Mouse (Mus musculus): Measurements from ENCODE around the gene Fxyd5.

The Fxyd5 gene

GRCm38 (mm10) chr7:31042431-31042910 is at the start of gene Fxyd5:
Gene Fxyd5, minus strand, starts transcription at chr7:31042481.
- DNase-seq = no peak

GRCm38 (mm10) chr7:31089721-31090120 is 47.4 kb upstream of the Fxyd5 start:
- DNase-seq = no peak

- no peak for DNase-seq
These were observed 45.9 kb upstream of the Fxyd5 start for GRCm38 (mm10) chr7:31088206-31088605.

- no peak for DNase-seq
These were observed 45.0 kb upstream of the Fxyd5 start for GRCm38 (mm10) chr7:31087262-31087661.

GRCm38 (mm10) chr7:31086175-31086755 is 44.0 kb upstream of the Fxyd5 start:
- no peak for DNase-seq

- DNase-seq = no peak
These were observed 42.9 kb upstream of the Fxyd5 start for GRCm38 (mm10) chr7:31085171-31085570.

- no peak for DNase-seq
These were observed 41.9 kb upstream of the Fxyd5 start for GRCm38 (mm10) chr7:31084140-31084539.

- no peak for DNase-seq
These were observed 40.7 kb upstream of the Fxyd5 start for GRCm38 (mm10) chr7:31082831-31083588.

- no peak for DNase-seq
These were observed 39.8 kb upstream of the Fxyd5 start for GRCm38 (mm10) chr7:31082106-31082505.

- DNase-seq = no peak
These were observed 38.8 kb upstream of the Fxyd5 start for GRCm38 (mm10) chr7:31081106-31081505.

- no peak for DNase-seq
These were observed 38.3 kb upstream of the Fxyd5 start for GRCm38 (mm10) chr7:31080611-31081010.

- no peak for DNase-seq
These were observed 37.4 kb upstream of the Fxyd5 start for GRCm38 (mm10) chr7:31079670-31080069.

- DNase-seq = no peak
These were observed 35.7 kb upstream of the Fxyd5 start for GRCm38 (mm10) chr7:31077885-31078445.

- DNase-seq = no peak
These were observed 35.2 kb upstream of the Fxyd5 start for GRCm38 (mm10) chr7:31077470-31077869.

- no peak for DNase-seq
These were observed 34.2 kb upstream of the Fxyd5 start, which contains the start of gene Fxyd3 for GRCm38 (mm10) chr7:31076492-31076891. Gene Fxyd3, minus strand, starts transcription at chr7:31076704.

GRCm38 (mm10) chr7:31074713-31075069 is 32.4 kb upstream of the Fxyd5 start:
- no peak for DNase-seq

GRCm38 (mm10) chr7:31074061-31074712 is 31.9 kb upstream of the Fxyd5 start:
- DNase-seq = no peak

GRCm38 (mm10) chr7:31073546-31073945 is 31.3 kb upstream of the Fxyd5 start:
- DNase-seq = no peak

GRCm38 (mm10) chr7:31072326-31072725 is 30.0 kb upstream of the Fxyd5 start:
- no peak for DNase-seq

GRCm38 (mm10) chr7:31070324-31070723 is 28.0 kb upstream of the Fxyd5 start:
- no peak for DNase-seq

GRCm38 (mm10) chr7:31069491-31069890 is 27.2 kb upstream of the Fxyd5 start:
- DNase-seq = no peak

- no peak for DNase-seq
These were observed 25.6 kb upstream of the Fxyd5 start for GRCm38 (mm10) chr7:31067836-31068235.

GRCm38 (mm10) chr7:31063074-31063560 is 20.8 kb upstream of the Fxyd5 start:
- DNase-seq = no peak

Measured in kidney, adult 8-10 months (tissue).